Mouse (Mus musculus): ENCODE results near the gene Fndc3b.

DNA sequence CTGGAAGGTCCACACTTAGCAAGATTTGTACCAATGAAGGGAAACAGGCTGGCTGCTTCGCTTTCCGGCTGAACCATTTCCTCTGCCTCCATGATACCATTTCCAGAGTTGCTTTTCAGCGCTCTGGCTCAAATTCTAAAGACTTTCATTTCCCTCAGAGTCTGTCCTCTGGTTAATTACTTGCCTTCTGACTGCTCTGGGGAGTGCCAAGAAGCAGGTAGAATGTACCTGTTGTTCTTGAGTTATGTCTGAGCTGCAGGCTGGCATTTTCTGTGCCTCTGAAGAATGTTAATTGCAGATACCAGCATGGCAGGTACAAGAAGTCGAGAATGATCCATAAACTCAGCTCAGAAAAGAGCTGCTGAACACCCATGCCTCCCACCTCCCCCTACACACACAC lies 100.6 kb downstream of the Fndc3b start:
- TF ChIP-seq CTCF (IDR thresholded peaks at IDR 0.05; ENCODE audit: borderline replicate concordance, insufficient read depth, low read length) (no peak), POLR2A (IDR thresholded peaks at IDR 0.05; ENCODE audit: low read depth, low read length) (no peak)

All from embryonic fibroblast, embryonic 13.5 days (primary cell).